Mouse (Mus musculus): ENCODE results near the gene Smoc2.

Smoc2 gene

DNA sequence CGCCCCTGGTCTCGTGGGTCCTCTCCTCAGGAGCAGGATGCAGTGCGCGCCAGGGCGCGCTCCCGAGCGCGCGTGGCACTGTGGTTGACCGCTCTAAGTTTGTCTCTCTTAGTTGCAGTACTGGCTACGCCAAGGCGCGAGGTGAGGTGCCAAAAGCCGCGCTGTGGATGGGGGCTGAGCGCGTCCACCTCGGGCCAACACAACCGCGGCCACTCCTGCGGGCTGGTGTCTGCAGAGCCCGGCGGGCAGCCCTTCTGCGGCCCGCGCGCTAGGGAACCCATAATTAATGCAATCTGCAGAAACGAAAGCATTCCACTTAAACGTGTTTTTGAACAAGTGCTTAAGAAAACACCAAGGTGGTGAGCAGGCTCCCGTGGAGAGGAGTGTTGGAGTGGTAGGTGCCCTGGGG lies 1.1 kb downstream of the Smoc2 start:
- DNase-seq = no peak

DNA sequence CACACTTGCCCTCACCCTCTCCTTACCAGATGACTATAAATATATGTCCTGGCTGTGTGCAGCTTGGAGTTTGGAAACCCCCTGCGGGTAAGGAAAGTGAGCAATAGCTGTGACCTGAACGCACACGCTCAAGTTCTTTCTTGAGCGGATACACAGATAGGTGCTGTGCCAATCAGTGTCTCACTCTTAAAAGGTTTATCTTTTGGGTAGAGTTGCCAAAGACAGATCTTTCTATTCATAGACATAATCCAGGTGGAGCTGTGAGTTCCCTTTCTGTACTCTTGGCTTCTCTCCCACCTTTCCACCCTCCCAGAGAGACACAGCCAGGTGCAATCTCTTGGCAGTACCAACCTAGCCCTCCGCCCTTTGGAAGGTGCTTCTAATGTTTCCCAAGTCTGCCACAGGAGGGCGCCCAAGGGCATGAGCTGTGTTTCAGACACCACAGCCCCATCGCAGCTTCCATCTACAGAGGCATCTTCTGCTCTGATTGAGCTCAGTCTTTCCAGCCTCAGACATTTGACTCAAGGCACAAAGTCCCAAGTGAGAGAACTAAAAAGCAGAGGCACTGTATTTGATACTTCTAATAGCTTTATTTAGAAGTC lies 8.8 kb downstream of the Smoc2 start:
- DNase-seq = peak; percentile 96

GRCm38 (mm10) chr17:14293617-14294016 lies 14.3 kb downstream of the Smoc2 start:
- no peak for DNase-seq

- DNase-seq = no peak
These were observed 15.8 kb downstream of the Smoc2 start for GRCm38 (mm10) chr17:14295146-14295545.

GRCm38 (mm10) chr17:14300361-14300760 lies 21.1 kb downstream of the Smoc2 start:
- no peak for DNase-seq

DNA sequence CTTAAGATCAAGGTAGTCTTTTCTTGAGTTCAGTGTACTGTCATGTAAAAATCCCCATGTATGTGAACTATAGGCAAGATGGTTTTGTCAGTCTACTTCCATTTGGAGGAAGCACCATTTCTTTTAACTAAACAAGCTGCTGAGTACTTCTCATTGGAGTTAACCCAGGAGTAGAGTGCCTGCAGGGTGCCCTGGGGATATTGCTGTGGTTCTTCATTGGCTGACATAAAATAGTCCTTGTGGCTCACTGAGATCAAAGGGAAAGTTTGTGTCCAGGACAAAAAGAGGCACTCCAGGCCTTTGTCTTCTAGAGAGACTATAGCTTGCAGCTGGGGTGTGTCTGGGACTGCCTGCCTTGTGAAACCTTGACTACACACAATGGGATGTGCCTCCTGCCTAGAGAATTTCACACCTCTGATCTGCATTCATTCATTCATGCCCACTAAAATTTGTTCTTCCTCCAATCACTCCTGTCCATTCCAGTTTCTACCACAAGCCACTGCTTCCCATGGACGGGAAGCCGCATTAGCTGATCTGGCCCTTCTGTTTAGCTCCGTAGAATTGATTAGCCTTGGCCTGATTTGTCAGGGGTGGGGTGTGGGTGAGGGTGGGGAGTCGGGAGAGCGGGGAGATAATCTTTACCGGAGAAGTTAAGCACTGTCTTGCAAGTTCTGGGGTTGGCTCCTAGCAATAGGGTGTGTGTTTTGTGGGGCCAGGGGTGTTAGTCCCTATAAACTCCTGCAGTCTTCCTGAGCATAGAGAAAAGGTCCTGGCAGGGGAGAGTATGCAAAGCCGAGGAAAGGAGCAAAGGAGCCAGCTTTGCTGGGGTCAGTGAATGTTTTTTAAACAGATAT lies 22.4 kb downstream of the Smoc2 start:
- no peak for DNase-seq

DNA sequence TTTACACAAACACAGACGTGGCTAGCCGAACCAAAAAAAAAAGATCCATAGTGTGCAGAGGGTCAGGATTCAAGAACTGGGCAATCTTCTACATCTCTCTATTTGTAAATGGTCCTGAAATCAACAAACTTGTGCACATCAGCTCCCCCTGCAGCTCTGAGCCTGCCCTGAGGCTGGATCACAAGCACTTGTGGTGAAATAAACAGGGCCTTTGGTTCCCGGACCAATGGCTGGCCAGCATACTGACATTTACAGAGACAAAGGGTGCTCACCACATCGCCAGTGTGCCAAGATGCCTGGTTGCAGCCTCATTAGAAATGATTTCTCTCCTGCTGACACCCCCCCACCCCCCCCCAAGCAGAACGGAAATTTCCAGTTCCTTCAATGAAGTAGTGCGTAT lies 23.1 kb downstream of the Smoc2 start:
- no peak for DNase-seq

- no peak for DNase-seq
These were observed 24.4 kb downstream of the Smoc2 start for GRCm38 (mm10) chr17:14303722-14304121.

DNA sequence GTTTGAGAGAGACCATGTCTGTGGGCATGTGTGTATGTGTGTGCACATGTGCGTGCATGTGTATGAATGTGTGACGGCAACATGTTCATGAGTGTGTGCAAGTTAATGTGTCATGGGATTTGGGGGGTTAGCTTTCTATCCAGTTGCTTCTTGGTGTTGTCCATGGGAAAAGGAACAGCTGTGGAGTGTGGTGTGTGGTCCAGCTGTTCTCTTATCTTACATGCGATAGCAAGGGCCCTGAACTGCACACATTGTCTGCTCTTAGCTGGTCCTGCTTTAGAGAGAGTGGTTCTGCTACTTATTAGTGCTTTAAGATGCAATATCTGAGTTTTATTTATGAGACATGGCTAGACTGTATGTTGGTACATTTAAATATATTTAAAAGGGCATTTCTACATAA lies 30.6 kb downstream of the Smoc2 start:
- no peak for DNase-seq

DNA sequence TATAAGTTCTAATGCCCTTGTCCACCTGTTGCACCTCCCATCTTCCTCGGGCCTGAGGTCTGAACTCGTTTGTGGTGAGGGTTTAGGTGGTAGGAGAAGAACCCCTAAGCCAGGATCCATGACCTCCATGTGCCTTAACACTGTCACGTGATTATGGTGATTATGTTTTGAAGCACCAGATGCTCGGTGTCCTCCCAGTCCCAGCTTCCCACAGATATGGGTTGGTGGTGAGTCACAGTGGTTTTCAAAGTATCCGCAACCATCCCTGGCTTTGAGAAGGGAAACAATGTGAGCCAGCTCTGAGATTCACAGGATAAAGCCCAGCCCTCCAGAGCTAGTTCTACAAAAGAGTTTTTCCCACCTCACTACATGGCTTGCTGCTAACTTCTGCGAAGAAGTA lies 33.1 kb downstream of the Smoc2 start:
- no peak for DNase-seq

DNA sequence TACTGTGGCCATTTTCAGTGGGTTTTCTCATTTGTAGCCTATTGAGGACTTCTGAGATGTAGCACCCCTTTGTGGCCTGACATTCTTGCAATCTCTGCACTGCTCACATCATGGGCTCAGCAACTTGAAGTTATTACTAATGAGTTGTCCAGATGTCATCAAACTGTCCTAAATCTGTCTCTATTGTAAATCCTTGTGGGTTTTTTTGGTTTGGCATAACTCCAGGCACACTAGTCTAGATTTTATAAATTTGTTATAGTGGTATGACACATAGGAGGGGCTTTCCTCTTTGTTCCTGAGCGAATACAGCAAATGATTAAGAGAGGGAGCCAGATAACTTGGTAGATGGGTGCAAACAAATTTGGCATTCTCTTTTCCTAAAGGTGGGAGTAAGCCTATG lies 35.0 kb downstream of the Smoc2 start:
- DNase-seq = no peak

- DNase-seq = no peak
These were observed 37.2 kb downstream of the Smoc2 start for GRCm38 (mm10) chr17:14316536-14316935.

DNA sequence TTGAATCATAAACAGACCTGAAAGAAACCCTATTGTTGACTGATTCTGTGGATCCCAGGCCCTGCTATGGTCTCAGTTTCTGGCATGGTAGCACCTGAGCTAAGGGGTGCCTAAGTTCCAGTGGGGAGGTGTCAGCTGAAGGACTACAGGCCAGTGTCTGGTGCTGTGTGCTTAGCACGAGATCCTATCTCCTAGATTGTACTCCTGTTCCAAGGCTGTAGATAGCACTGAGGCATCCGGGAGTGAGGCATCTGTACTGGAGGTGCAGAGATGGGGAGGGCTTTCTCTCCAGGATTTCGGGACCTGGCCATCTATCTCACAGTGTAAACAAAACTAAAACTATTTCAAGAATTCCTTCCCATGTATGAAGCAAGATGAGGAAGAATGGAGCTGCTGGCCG lies 38.1 kb downstream of the Smoc2 start:
- DNase-seq = no peak

GRCm38 (mm10) chr17:14326156-14326555 lies 46.9 kb downstream of the Smoc2 start:
- DNase-seq = no peak

GRCm38 (mm10) chr17:14328037-14328436 lies 48.7 kb downstream of the Smoc2 start:
- DNase-seq = no peak

DNA sequence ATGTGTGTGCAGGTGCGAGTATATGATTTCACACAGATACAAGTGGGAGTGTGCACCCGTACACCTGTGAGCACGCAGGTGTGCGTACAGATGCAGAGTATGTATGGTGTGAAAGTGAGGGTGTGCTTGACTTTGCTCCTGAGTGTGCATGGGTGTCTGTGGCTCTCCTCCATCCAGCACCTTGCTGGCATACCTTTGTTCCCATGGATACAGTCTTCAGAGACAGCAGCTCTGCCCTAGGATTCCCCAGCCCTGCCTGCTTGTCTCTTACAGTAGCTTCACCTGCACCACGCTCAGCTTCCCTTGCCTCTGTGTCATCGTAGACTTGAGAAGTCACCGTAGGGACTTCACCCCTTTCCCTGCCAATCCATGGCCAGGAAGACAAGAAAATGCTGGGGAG lies 51.2 kb downstream of the Smoc2 start:
- DNase-seq = no peak

- no peak for DNase-seq
These were observed 60.7 kb downstream of the Smoc2 start for GRCm38 (mm10) chr17:14339932-14340557.

- DNase-seq = no peak
These were observed 61.4 kb downstream of the Smoc2 start for GRCm38 (mm10) chr17:14340736-14341135.

DNA sequence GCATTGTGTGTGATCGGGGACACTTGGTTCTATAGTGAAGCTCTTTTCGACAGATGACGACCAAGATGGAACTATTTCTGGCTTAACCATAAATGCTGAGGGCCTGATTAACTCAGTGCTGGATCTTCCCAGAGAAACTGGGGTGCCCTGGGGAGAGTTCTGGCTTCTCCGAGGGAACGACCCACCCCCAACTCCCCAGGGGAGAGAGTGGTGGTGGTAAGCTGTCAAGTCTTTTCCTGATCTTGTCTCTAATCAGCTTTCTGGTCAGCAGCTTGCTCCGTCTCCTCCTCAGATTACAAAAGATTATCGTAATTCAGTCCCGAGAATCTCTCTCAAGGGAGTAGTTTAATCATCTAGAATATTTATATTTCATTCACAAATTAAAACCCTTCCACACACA lies 63.2 kb downstream of the Smoc2 start:
- DNase-seq = no peak

- DNase-seq = no peak
These were observed 64.1 kb downstream of the Smoc2 start for GRCm38 (mm10) chr17:14343442-14343841.

DNA sequence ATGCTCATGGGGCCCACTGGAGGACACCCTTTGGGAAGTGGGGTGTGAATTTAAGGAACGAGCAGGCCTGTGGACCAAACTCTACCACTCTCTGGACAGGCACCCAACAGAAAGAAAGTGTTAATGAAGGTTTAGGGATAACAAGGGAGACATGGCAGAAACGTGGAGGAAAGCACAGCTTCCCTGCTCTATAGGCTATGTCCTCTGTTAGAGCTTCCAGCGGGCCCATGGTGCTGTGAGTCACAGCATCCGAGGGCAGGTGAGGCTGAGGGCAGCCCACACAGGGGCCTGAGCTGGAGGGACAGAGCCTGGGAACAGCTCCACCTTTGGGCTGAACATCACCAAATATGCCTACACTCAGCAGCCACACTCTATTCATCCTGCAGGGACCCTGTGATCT lies 66.2 kb downstream of the Smoc2 start:
- no peak for DNase-seq

- no peak for DNase-seq
These were observed 67.6 kb downstream of the Smoc2 start for GRCm38 (mm10) chr17:14346891-14347290.

DNA sequence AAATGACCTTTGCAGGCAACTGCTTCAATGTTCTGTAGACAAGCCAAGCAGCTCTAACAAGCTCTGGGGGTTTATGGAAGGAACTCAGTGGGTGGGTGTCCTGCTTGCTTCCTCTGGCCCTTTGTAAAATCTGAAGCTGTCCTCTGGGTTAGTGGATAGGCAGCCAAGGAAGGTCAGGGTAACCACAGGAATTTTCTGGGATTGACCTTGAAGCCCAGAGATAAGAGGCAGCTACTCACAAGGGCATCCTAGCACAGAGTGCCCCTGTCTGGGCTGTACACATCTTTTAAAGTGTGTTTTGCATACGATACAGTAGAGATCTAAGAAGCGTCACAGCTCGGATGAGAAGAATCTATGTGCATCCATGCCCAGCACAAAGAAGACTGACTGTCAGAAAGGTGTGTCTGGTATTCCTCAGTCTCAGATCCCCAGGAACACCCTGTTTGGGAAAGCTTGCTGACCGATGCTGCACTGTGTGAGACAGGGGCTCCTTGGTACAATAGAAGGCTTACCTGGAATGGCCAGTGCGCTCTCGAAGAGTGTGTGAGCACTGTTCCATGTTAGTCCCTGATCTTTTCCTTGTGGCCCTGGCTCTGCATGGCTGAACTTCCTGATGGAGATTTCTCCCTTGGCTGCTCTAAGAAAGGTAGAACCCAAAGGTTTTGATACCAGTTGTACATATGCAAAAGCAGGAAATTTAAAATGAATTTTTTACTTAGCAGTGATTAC lies 69.9 kb downstream of the Smoc2 start:
- DNase-seq = no peak
